Mouse (Mus musculus): ENCODE data around the gene Lemd1. TPM values are rescaled to one million over a fixed set of nuclear protein-coding genes. Genes with fewer than 3 reads are reported as not detected.

Lemd1 gene
- total and polyA plus RNA-seq, 3 experiments: not detected

GRCm38 (mm10) chr1:132231470-132232274, 40.4 kb downstream of the Lemd1 start:
- in situ Hi-C loops (cut with MboI; ENCODE audit: low pct_ligation_motif_present, low pct_unique_long_range_greater_than_20kb, low sequenced_read_pairs): no loop called here
- dilution Hi-C loops (cut with MboI; ENCODE audit: extremely low pct_ligation_motif_present, extremely low pct_unique_long_range_greater_than_20kb, low sequenced_read_pairs): no loop called here
- no peaks in the 10 kb centered on the region for H3K79me2 ChIP-seq (replicated peaks; ENCODE audit: control insufficient read depth, extremely low read depth, insufficient read depth, poor library complexity, severe bottlenecking)
- no peak overlapping the region for H3K4me3 ChIP-seq (replicated peaks in 1 of 3; ENCODE audit: low read depth in 2 of 3, low read length in 2 of 3, poor library complexity in 1 of 3)
- H3K4me2 ChIP-seq (ENCODE audit: insufficient read depth, low read depth, poor library complexity, severe bottlenecking): no peak overlapping the region
- no peak overlapping the region for H3K9ac ChIP-seq (ENCODE audit: insufficient read depth, low read depth)
- no peaks in the 10 kb centered on the region for H3K9me3 ChIP-seq (replicated peaks; ENCODE audit: low read length)
- H3K27me3 ChIP-seq (replicated peaks): peaks cover 39% of the 10 kb centered on the region
- TF ChIP-seq ZNF384 (IDR thresholded peaks at IDR 0.05; ENCODE audit: low read depth, low read length) (no peak), MAFK (IDR thresholded peaks at IDR 0.05; ENCODE audit: insufficient replicate concordance, low read length) (no peak), USF2 (conservative IDR thresholded peaks at IDR 0.05; ENCODE audit: low read depth, low read length) (no peak), MEF2A (IDR thresholded peaks at IDR 0.05; ENCODE audit: borderline replicate concordance, low read depth, low read length) (no peak), BHLHE40 (IDR thresholded peaks at IDR 0.05; ENCODE audit: low read depth, low read length) (no peak), POLR2A (IDR thresholded peaks at IDR 0.05; ENCODE audit: low read depth, low read length) (no peak), POLR2AphosphoS2 (IDR thresholded peaks at IDR 0.05; ENCODE audit: low read depth, low read length) (no peak), JUN (IDR thresholded peaks at IDR 0.05; ENCODE audit: insufficient read depth, low read depth, low read length) (no peak), UBTF (IDR thresholded peaks at IDR 0.05; ENCODE audit: low read depth, low read length) (no peak), EP300 (IDR thresholded peaks at IDR 0.05; ENCODE audit: low read length) (no peak), ZMIZ1 (IDR thresholded peaks at IDR 0.05; ENCODE audit: low read depth, low read length) (no peak), JUND (conservative IDR thresholded peaks at IDR 0.05; ENCODE audit: low read depth, low read length) (no peak), ELF1 (IDR thresholded peaks at IDR 0.05; ENCODE audit: low read depth, low read length) (no peak), TBP (conservative IDR thresholded peaks at IDR 0.05; ENCODE audit: low read depth, low read length) (no peak), CTCF (conservative IDR thresholded peaks at IDR 0.05 in 1 of 2, IDR thresholded peaks at IDR 0.05 in 1 of 2; ENCODE audit: low read depth in 2 of 2, low read length in 2 of 2) (no peak)
- no peak overlapping the region for H3K27ac ChIP-seq (ENCODE audit: insufficient read depth, low read depth)
- no peaks in the 10 kb centered on the region for H3K4me1 ChIP-seq (ENCODE audit: control insufficient read depth in 1 of 2, insufficient read depth in 2 of 2)
- DNase-seq (ENCODE audit: extremely low read depth): no peak
- H3K36me3 ChIP-seq (replicated peaks in 1 of 2; ENCODE audit: control insufficient read depth in 1 of 2, insufficient read depth in 1 of 2, low read length in 1 of 2): no peaks in the 10 kb centered on the region

GRCm38 (mm10) chr1:132233566-132233965, 42.3 kb downstream of the Lemd1 start:
- dilution Hi-C loops (cut with MboI; ENCODE audit: extremely low pct_ligation_motif_present, extremely low pct_unique_long_range_greater_than_20kb, low sequenced_read_pairs): no loop called here
- no peak overlapping the region for H3K4me3 ChIP-seq (replicated peaks in 1 of 3; ENCODE audit: low read depth in 2 of 3, low read length in 2 of 3, poor library complexity in 1 of 3)
- H3K27ac ChIP-seq (ENCODE audit: insufficient read depth, low read depth): no peak overlapping the region
- H3K9ac ChIP-seq (ENCODE audit: insufficient read depth, low read depth): no peak overlapping the region
- H3K27me3 ChIP-seq (replicated peaks): peaks cover 33% of the 10 kb centered on the region
- TF ChIP-seq USF2 (conservative IDR thresholded peaks at IDR 0.05; ENCODE audit: low read depth, low read length): no peak
- no peak for TF ChIP-seq ELF1 (IDR thresholded peaks at IDR 0.05; ENCODE audit: low read depth, low read length)
- no peak for TF ChIP-seq ZNF384 (IDR thresholded peaks at IDR 0.05; ENCODE audit: low read depth, low read length)
- no peak for TF ChIP-seq POLR2A (IDR thresholded peaks at IDR 0.05; ENCODE audit: low read depth, low read length)
- no peak for TF ChIP-seq ETS1 (conservative IDR thresholded peaks at IDR 0.05; ENCODE audit: low read depth, low read length)
- TF ChIP-seq E2F4 (IDR thresholded peaks at IDR 0.05; ENCODE audit: insufficient replicate concordance, low read depth, low read length): no peak
- no peak for TF ChIP-seq CHD2 (IDR thresholded peaks at IDR 0.05; ENCODE audit: low read length)
- TF ChIP-seq KAT2A (IDR thresholded peaks at IDR 0.05; ENCODE audit: insufficient replicate concordance, low read length): no peak
- TF ChIP-seq NELFE (IDR thresholded peaks at IDR 0.05; ENCODE audit: low read depth, low read length): no peak
- TF ChIP-seq MAFK (IDR thresholded peaks at IDR 0.05; ENCODE audit: insufficient replicate concordance, low read length): no peak
- no peak for TF ChIP-seq ZMIZ1 (IDR thresholded peaks at IDR 0.05; ENCODE audit: low read depth, low read length)
- no peak for TF ChIP-seq RAD21 (IDR thresholded peaks at IDR 0.05; ENCODE audit: low read depth, low read length)
- no peak for TF ChIP-seq IRF4 (IDR thresholded peaks at IDR 0.05; ENCODE audit: low read depth, low read length)
- no peak for TF ChIP-seq SIN3A (IDR thresholded peaks at IDR 0.05; ENCODE audit: low read length)
- no peak for TF ChIP-seq PAX5 (IDR thresholded peaks at IDR 0.05; ENCODE audit: low read length)
- H3K36me3 ChIP-seq (replicated peaks in 1 of 2; ENCODE audit: control insufficient read depth in 1 of 2, insufficient read depth in 1 of 2, low read length in 1 of 2): no peaks in the 10 kb centered on the region
- no peaks in the 10 kb centered on the region for H3K4me1 ChIP-seq (ENCODE audit: control insufficient read depth in 1 of 2, insufficient read depth in 2 of 2)
- in situ Hi-C loops (cut with MboI; ENCODE audit: low pct_ligation_motif_present, low pct_unique_long_range_greater_than_20kb, low sequenced_read_pairs): no loop called here
- DNase-seq (ENCODE audit: extremely low read depth): no peak
- H3K79me2 ChIP-seq (replicated peaks; ENCODE audit: control insufficient read depth, extremely low read depth, insufficient read depth, poor library complexity, severe bottlenecking): no peaks in the 10 kb centered on the region
- H3K9me3 ChIP-seq (replicated peaks; ENCODE audit: low read length): no peaks in the 10 kb centered on the region
- H3K4me2 ChIP-seq (ENCODE audit: insufficient read depth, low read depth, poor library complexity, severe bottlenecking): no peak overlapping the region
